Mouse (Mus musculus) liver, embryonic 12.5 days (tissue): ENCODE data around the gene Rint1. TPM values are rescaled to one million over a fixed set of nuclear protein-coding genes. Genes with fewer than 3 reads are reported as not detected.

Experiments
- ATAC-seq: fragments of 200-750 bp; cut with Nextera tagmentation; 2 replicates; pipeline ENCODE4 v1.8.0; 2017; ENCODE audit warnings: moderate number of reproducible peaks, mild to moderate bottlenecking, moderate library complexity
- H3K27ac ChIP-seq: fragments of 300-500 bp; sonication (generic); 2 replicates; pipeline ENCODE4 v1.5.1; 2016; ENCODE audit warnings: mild to moderate bottlenecking
- H3K27me3 ChIP-seq: fragments of 300-500 bp; sonication (generic); replicated peaks from 2 replicates; pipeline ENCODE4 v1.6.1; 2016; ENCODE audit warnings: mild to moderate bottlenecking, moderate library complexity
- H3K36me3 ChIP-seq: fragments of 300-500 bp; sonication (generic); 2 replicates; pipeline ENCODE4 v1.6.1; 2016; ENCODE audit warnings: mild to moderate bottlenecking, moderate library complexity
- H3K4me1 ChIP-seq: fragments of 300-500 bp; sonication (generic); 2 replicates; pipeline ENCODE4 v1.6.1; 2016
- H3K4me2 ChIP-seq: fragments of 300-500 bp; sonication (generic); 2 replicates; pipeline ENCODE4 v1.6.1; 2016; ENCODE audit warnings: mild to moderate bottlenecking, moderate library complexity
- H3K4me3 ChIP-seq: fragments of 300-500 bp; sonication (generic); 2 replicates; pipeline ENCODE4 v1.5.1; 2016; ENCODE audit warnings: mild to moderate bottlenecking, moderate library complexity
- H3K9ac ChIP-seq: fragments of 300-500 bp; sonication (generic); 2 replicates; pipeline ENCODE4 v1.6.1; 2016; ENCODE audit warnings: mild to moderate bottlenecking, moderate library complexity
- H3K9me3 ChIP-seq: fragments of 300-500 bp; sonication (generic); replicated peaks from 2 replicates; pipeline ENCODE4 v1.6.1; 2016; ENCODE audit warnings: mild to moderate bottlenecking, moderate library complexity
- WGBS: fragments of 180-500 bp; shearing (Covaris S2); methylation state at CpG from one replicate; pipeline ENCODE4 v1.1.7; 2016; ENCODE audit not compliant: insufficient replicate concordance; 5-methylcytosine and 5-hydroxymethylcytosine counted together
- polyA plus RNA-seq: library from polyadenylated mRNA; unstranded; fragments of >200 nt; fragmentation: Nextera tagmentation; extraction: Ambion mirVana; gene quantifications from 2 replicates; pipeline ENCODE4 v1.2.1, GENCODE M21; 2016

Gene Rint1
- polyA plus RNA-seq, 1 experiment from 2014 or later: 35.5 TPM

DNA sequence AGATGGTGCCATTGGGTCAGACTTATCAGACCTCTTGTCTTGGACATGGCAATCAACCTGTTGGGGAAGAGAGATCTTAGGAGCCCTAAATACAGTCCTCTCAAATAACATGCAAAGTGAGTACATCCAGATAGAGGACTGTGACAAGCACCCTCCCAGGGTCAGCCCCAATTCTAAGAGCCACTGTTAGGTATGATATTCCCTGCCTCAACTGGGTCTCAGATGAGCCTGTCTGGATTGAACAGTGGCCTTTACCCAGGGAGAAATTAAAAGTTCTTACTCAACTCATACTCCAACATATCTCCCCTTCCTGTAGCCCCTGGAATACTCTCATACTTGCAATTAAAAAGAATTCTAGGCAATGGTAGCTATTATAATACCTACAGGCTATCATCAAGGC lies 69.7 kb downstream of the Rint1 start:
- H3K27ac ChIP-seq: no peak overlapping the region
- no peak overlapping the region for H3K4me2 ChIP-seq
- no peaks in the 10 kb centered on the region for H3K27me3 ChIP-seq
- no peak overlapping the region for H3K9ac ChIP-seq
- no peak overlapping the region for H3K4me3 ChIP-seq
- no peak for ATAC-seq
- H3K4me1 ChIP-seq: peaks cover 5% of the 10 kb centered on the region
- H3K9me3 ChIP-seq: no peaks in the 10 kb centered on the region
- H3K36me3 ChIP-seq: peaks cover 78% of the 10 kb centered on the region

DNA sequence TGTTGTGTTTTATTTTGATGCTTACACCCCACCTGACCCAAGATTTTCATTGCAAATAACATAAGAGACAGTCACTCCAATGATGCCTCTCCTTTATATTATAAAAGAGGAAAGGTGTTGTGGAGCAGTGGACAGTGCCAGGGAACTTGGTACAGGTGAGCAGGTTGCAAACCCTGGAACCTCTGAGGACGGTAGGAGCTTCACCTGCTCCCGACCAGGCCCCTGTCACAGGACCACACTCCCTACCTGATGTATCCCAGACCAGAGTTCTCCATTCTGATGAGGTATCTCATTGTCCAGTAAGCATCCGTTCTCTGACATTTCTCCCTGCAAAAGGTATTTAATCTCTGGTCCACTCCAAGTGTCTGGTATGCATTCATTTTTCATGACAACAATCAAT lies 70.5 kb downstream of the Rint1 start:
- Histone ChIP-seq H3K4me2 (no peak overlapping the region), H3K36me3 (peaks cover 70% of the 10 kb centered on the region), H3K9me3 (no peaks in the 10 kb centered on the region), H3K27me3 (no peaks in the 10 kb centered on the region), H3K4me3 (no peak overlapping the region), H3K4me1 (no peaks in the 10 kb centered on the region; the same call in 1 of the 2 replicates), H3K27ac (no peak overlapping the region), H3K9ac (no peak overlapping the region)
- WGBS: 87% methylated on average over 3 of the region's 3 CpGs
- ATAC-seq: no peak

DNA sequence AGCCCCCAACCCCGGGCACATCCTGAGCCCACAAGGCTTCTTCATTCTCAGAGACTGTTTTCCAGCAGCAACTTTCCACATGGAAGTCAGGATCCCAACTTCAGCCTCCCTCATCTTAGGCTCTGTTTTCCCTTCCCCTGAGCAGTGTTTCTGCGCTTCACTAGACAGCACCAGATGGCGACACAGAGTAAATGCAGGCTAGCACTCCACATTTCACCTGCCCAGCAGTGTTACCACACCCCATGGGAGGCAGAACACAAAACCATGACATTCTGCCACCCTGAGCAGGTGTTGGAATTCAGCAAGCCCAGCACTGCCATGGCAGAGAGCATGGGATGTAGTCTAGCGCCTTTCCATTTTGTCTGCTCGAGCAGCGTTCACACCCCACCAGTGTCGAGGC lies 71.1 kb downstream of the Rint1 start:
- Histone ChIP-seq H3K4me1 (no peaks in the 10 kb centered on the region; the same call in 1 of the 2 replicates), H3K4me3 (no peak overlapping the region), H3K36me3 (peaks cover 63% of the 10 kb centered on the region), H3K4me2 (no peak overlapping the region), H3K9me3 (no peaks in the 10 kb centered on the region), H3K27ac (no peak overlapping the region), H3K9ac (no peak overlapping the region), H3K27me3 (no peaks in the 10 kb centered on the region)
- WGBS: 77% methylated on average over 7 of the region's 7 CpGs
- 0 out of 2 replicates have a peak, but pooled peaks have one; percentile 16 for ATAC-seq

DNA sequence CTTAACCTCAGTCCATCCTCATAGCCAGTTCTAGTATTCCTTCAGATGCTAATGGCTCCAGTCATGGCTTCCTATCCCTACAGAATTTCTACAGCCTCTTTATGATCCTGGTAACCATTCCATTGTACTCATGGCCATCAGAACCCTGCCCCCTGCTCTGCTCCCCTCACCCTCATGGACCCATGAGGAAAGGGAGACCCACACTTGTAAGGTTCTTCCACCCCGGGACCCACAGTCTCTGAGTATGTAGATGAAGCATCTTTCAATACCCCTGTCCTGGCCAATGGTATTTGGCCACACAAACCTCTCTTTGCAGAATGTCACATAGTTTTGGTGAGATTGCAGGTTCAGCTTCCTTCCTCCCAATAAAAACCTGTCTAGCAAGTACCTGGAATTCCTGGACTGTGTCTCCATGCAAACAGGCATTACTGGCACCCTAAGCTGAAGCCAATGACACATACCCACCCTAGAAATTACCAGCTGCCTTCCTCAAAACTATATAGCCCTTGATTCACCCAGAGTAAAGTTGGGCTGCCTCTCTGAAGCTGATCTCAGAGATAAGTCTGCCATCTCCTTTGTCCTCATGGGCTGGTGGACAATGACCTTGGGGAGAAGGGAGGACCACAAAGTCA lies 71.7 kb downstream of the Rint1 start:
- Histone ChIP-seq H3K36me3 (peaks cover 58% of the 10 kb centered on the region), H3K27ac (no peak overlapping the region), H3K9ac (no peak overlapping the region), H3K27me3 (no peaks in the 10 kb centered on the region), H3K4me3 (no peak overlapping the region), H3K4me1 (no peaks in the 10 kb centered on the region; the same call in 1 of the 2 replicates), H3K9me3 (no peaks in the 10 kb centered on the region), H3K4me2 (no peak overlapping the region)
- no peak for ATAC-seq
- WGBS: 67% methylated on average over 1 of the region's 1 CpGs

DNA sequence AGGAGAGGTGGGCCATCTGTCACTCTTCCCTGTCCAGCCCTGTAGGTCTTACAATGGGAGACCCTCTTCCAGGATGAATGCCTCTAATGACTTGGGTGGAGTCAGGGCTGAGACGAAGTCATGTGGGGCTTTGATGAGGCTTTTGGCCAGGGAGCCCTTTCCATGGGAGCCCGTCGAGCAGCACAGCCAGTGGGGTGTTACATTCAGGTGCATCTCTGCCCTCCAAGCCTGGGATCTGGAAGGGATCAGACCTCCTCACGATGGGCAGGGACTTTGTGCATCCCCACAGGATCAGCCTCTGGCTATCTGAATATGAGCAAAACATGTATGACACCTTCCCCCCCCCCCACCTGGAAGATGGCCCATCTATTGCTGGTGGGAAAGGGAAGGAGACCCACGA lies 72.4 kb downstream of the Rint1 start:
- no peaks in the 10 kb centered on the region; the same call in 1 of the 2 replicates for H3K4me1 ChIP-seq
- no peak for ATAC-seq
- no peak overlapping the region for H3K4me2 ChIP-seq
- H3K27ac ChIP-seq: no peak overlapping the region
- WGBS: 71% methylated on average over 5 of the region's 5 CpGs
- H3K27me3 ChIP-seq: no peaks in the 10 kb centered on the region
- H3K9me3 ChIP-seq: no peaks in the 10 kb centered on the region
- peaks cover 51% of the 10 kb centered on the region for H3K36me3 ChIP-seq
- no peak overlapping the region for H3K4me3 ChIP-seq
- H3K9ac ChIP-seq: no peak overlapping the region

DNA sequence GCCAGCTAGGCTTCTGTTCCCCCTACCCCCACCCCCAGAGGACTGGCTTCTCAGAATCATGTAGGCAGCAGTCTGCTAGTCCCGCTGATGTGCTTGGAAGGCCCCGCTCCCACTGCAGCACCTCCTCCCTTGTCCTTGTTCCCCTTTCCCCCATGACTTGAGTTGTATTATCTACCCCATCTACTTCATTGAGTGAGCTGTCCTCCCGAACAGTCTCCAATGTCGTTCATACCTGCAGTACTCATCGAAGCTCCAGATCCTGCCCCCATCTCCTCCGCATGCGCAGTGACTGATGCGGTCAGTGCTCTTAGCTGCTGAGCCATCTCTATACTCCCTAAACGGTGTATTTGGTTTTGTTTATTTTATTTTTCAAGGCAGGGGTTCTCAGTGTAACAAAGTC lies 74.2 kb downstream of the Rint1 start:
- no peak overlapping the region for H3K4me2 ChIP-seq
- no peak for ATAC-seq
- H3K27ac ChIP-seq: no peak overlapping the region
- no peaks in the 10 kb centered on the region; the same call in 1 of the 2 replicates for H3K4me1 ChIP-seq
- H3K36me3 ChIP-seq: peaks cover 33% of the 10 kb centered on the region
- WGBS: 82% methylated on average over 9 of the region's 9 CpGs
- no peaks in the 10 kb centered on the region for H3K27me3 ChIP-seq
- H3K9ac ChIP-seq: no peak overlapping the region
- H3K9me3 ChIP-seq: no peaks in the 10 kb centered on the region
- no peak overlapping the region for H3K4me3 ChIP-seq

DNA sequence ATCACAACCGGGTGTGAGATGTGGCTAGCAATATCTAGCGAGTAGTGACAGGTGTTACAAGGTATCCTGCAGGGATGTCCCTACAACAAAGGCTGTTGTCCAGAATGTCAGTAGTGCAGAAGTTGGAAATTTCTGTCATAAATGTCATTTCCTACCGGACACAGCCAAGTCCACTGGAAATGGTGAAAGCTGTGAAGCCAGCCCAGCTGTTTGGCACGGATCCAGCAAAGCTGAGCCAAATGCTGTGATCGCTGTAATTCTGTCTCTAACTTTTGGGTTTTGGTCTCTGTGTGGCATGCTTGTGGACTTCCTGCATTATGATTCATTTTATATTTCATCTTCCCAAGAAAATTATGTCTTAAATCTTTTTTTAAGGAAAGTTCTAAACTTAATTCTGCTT lies 74.8 kb downstream of the Rint1 start:
- WGBS: 67% methylated on average over 5 of the region's 5 CpGs
- ATAC-seq: no peak
- H3K4me3 ChIP-seq: no peak overlapping the region
- no peaks in the 10 kb centered on the region for H3K9me3 ChIP-seq
- no peak overlapping the region for H3K4me2 ChIP-seq
- no peak overlapping the region for H3K27ac ChIP-seq
- no peaks in the 10 kb centered on the region for H3K27me3 ChIP-seq
- no peaks in the 10 kb centered on the region; the same call in 1 of the 2 replicates for H3K4me1 ChIP-seq
- H3K9ac ChIP-seq: no peak overlapping the region
- peaks cover 27% of the 10 kb centered on the region for H3K36me3 ChIP-seq

DNA sequence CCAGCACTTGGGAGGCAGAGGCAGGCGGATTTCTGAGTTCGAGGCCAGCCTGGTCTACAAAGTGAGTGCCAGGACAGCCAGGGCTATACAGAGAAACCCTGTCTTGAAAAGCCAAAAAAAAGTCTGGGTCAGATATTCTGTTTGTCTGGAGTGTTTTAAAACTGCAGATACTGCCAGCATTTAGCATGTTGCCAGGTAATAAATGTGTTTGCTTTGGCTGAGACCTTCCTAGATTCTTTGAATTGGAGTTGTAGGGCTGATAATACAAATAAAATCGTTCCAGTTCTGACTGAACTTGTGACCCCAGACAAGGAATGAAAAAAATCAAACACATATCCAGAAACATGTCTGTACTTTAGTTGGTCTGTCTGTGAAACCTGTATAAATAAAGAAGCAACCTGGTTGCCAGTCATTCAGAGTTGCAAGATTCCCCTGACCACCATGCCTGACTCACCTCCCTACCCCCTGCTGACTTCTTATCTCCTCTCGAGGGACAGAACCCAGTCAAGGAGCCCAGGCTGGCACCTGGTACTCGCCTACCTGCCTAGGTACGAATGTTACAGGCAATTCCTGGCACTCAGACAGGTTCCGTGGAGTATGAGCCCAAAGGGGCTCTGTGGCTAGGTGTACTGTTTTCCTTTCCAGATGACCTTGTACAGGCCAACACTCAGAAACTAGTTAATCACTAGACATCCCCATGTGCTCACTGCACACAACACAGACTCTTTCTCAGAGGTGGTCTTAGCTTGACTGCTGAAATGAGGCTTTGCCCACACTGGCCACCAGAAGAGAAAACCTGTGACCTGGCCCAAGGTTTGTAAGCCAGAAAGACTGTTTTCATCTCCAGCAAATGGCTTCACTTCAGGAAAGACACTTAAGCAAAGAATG lies 75.9 kb downstream of the Rint1 start:
- peaks cover 16% of the 10 kb centered on the region for H3K36me3 ChIP-seq
- no peak overlapping the region for H3K9ac ChIP-seq
- 63% methylated on average over 7 of the region's 7 CpGs for WGBS
- H3K9me3 ChIP-seq: no peaks in the 10 kb centered on the region
- no peak overlapping the region for H3K27ac ChIP-seq
- H3K4me1 ChIP-seq: no peaks in the 10 kb centered on the region; the same call in 1 of the 2 replicates
- no peak overlapping the region for H3K4me3 ChIP-seq
- no peak for ATAC-seq
- no peak overlapping the region for H3K4me2 ChIP-seq
- no peaks in the 10 kb centered on the region for H3K27me3 ChIP-seq

DNA sequence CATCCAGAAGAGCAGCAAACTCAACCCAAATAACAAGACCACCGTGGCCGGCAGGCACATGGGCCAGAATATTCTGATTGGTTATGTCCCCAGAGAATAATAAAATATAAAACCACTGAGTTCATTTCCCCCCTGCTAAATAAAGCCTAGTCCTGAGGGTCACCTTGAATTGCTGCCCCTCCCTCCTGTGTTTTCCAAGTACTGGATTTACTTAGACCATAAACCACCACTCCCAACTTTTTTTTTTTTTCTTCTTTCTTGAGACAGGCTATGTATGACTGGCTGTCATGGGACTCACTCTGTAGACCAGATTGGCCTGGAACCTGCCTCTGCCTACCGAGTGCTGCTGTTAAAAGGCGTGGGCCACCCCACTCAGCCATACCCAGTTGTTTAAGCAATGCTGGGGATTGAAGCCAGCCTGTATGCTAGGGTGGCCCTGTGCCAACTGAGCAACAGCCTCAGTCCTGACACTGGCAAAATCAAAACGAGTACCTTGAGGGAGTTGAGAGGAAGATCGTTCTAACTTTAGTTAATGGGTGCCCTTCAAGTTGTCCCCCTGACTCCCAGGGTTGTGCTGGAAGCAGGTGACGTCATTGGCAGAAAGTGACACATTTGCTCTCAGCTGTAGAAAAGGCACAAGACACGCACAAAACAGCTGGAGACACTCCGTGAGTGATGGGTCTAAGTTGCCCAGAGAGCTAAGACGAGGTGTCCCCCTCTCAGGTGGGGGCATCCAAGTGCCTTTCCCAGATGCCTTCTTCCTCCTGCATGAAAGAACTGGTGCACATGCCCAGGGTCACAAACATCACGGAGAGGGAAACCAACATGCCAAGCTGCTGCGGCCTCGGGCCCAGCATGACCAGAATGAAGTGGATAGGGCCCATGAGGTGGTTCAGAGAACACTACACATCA lies 76.8 kb downstream of the Rint1 start:
- Histone ChIP-seq H3K4me2 (no peak overlapping the region), H3K9ac (no peak overlapping the region), H3K27me3 (no peaks in the 10 kb centered on the region), H3K36me3 (peaks cover 9% of the 10 kb centered on the region; the same call in 1 of the 2 replicates), H3K4me3 (no peak overlapping the region), H3K9me3 (no peaks in the 10 kb centered on the region), H3K27ac (no peak overlapping the region), H3K4me1 (no peaks in the 10 kb centered on the region; the same call in 1 of the 2 replicates)
- WGBS: 74% methylated on average over 13 of the region's 13 CpGs
- ATAC-seq: no peak

DNA sequence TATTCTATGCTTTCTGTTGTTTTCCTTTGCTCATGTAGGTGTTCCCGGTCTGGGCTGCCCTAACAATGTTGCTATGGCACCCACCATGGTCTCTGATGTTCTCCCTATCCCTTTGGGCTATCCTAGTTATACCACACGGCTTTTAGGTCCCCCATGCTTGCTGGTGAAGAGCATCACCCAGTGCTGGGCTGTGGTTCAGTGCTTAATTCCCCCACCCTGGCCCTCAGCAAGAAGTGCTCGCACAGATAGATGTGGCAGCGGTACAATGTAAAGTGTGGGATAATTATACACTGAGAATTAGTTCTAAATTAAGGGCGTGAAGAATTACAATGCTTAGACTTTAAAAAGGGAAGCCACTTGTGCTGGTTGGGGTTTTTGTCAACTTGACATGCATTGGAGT lies 78.4 kb downstream of the Rint1 start:
- WGBS: 60% methylated on average over 5 of the region's 5 CpGs
- Histone ChIP-seq H3K4me1 (no peaks in the 10 kb centered on the region; the same call in 1 of the 2 replicates), H3K9ac (no peak overlapping the region), H3K4me2 (no peak overlapping the region), H3K4me3 (no peak overlapping the region), H3K27me3 (peaks cover 7% of the 10 kb centered on the region; the same call in 1 of the 2 replicates), H3K27ac (no peak overlapping the region), H3K9me3 (no peaks in the 10 kb centered on the region), H3K36me3 (no peaks in the 10 kb centered on the region)
- ATAC-seq: no peak
